Comparison of ENCODE assay signal across 15 mouse cellular contexts in genomic region chr1:182268317-182268716, GRCm38 (mm10). TPM values are rescaled to one million over a fixed set of nuclear protein-coding genes. Genes with fewer than 3 reads are reported as not detected.
DNase-seq lines count a peak whose midpoint lies in the region; ATAC-seq and TF ChIP-seq lines count a peak whose summit lies in the region.
"Had no signal": no experiment of that assay in that cellular context is flagged by ENCODE, and none has a peak within 500 bp of the region (broad histone marks: within the 10 kb centered on the region; RNA-seq: fewer than 3 reads in every experiment).

No protein-coding gene starts in this region.

- no peak for DNase-seq in forebrain, embryonic 10.5 days (ENCODE audit: extremely low spot score, low spot score)
- no peak for DNase-seq in forebrain, postnatal 0 days
- peak; percentile 39 for DNase-seq in kidney, postnatal 0 days (ENCODE audit: low spot score)
- DNase-seq in liver, embryonic 13.5 days = no peak
- DNase-seq in midbrain, postnatal 0 days (ENCODE audit: low spot score) = no peak
- no peak for DNase-seq in left cerebral cortex, adult 11 months (ENCODE audit: low spot score)
- DNase-seq in ovary, postnatal 36 days (ENCODE audit: low spot score) = no peak
- no peak for DNase-seq in urinary bladder, adult 2 months (ENCODE audit: low spot score)
- DNase-seq: cerebellum, adult 9-11 months; layer of hippocampus, postnatal 36 days; right cerebral cortex, postnatal 14 days had no signal

- no peak for TF ChIP-seq CTCF in forebrain, postnatal 0 days (IDR thresholded peaks at IDR 0.05; ENCODE audit: low read depth)
- TF ChIP-seq CTCF in kidney, postnatal 0 days (IDR thresholded peaks at IDR 0.05; ENCODE audit: low read depth) = no peak
- TF ChIP-seq CTCF in midbrain, postnatal 0 days (IDR thresholded peaks at IDR 0.05) = no peak

- peak overlapping the region; percentile 40 for H3K27ac ChIP-seq in forebrain, embryonic 10.5 days
- no peak overlapping the region for H3K27ac ChIP-seq in forebrain, postnatal 0 days (ENCODE audit: low read depth, low read length)
- H3K27ac ChIP-seq in kidney, postnatal 0 days = peak overlapping the region; percentile 48
- peak overlapping the region; percentile 21; the same call in 1 of the 2 replicates for H3K27ac ChIP-seq in liver, embryonic 13.5 days
- no peak overlapping the region for H3K27ac ChIP-seq in midbrain, postnatal 0 days (ENCODE audit: low read depth, low read length)
- H3K27ac ChIP-seq: embryonic facial prominence, embryonic 12.5 days; heart, embryonic 15.5 days; macrophage had no signal

- no peaks in the 10 kb centered on the region for H3K27me3 ChIP-seq in forebrain, embryonic 10.5 days (ENCODE audit: poor library complexity, severe bottlenecking)
- H3K27me3 ChIP-seq in forebrain, postnatal 0 days (ENCODE audit: insufficient read depth, low read length) = no peaks in the 10 kb centered on the region
- no peaks in the 10 kb centered on the region for H3K27me3 ChIP-seq in kidney, postnatal 0 days (ENCODE audit: insufficient read depth, low read length)
- H3K27me3 ChIP-seq in liver, embryonic 13.5 days = no peaks in the 10 kb centered on the region
- H3K27me3 ChIP-seq in midbrain, postnatal 0 days (ENCODE audit: insufficient read depth, low read length) = no peaks in the 10 kb centered on the region
- H3K27me3 ChIP-seq: embryonic facial prominence, embryonic 12.5 days; heart, embryonic 15.5 days had no signal

- H3K4me1 ChIP-seq in forebrain, embryonic 10.5 days = peaks cover 16% of the 10 kb centered on the region
- no peaks in the 10 kb centered on the region for H3K4me1 ChIP-seq in forebrain, postnatal 0 days (ENCODE audit: insufficient read depth)
- H3K4me1 ChIP-seq in kidney, postnatal 0 days (replicated peaks; ENCODE audit: insufficient read depth, low read length) = no peaks in the 10 kb centered on the region
- H3K4me1 ChIP-seq in liver, embryonic 13.5 days (replicated peaks) = 0 out of 2 replicates have a peak, but pooled peaks cover 5% of the 10 kb centered on the region
- no peaks in the 10 kb centered on the region for H3K4me1 ChIP-seq in midbrain, postnatal 0 days (ENCODE audit: insufficient read depth, low read length)
- H3K4me1 ChIP-seq: embryonic facial prominence, embryonic 12.5 days; heart, embryonic 15.5 days had no signal

- no peak overlapping the region for H3K9ac ChIP-seq in forebrain, postnatal 0 days
- no peak overlapping the region for H3K9ac ChIP-seq in kidney, postnatal 0 days (ENCODE audit: low read depth, low read length)
- H3K9ac ChIP-seq in liver, embryonic 13.5 days = no peak overlapping the region
- H3K9ac ChIP-seq in midbrain, postnatal 0 days (replicated peaks; ENCODE audit: low read length, poor library complexity, severe bottlenecking) = no peak overlapping the region
- H3K9ac ChIP-seq: embryonic facial prominence, embryonic 12.5 days; heart, embryonic 15.5 days had no signal

- H3K9me3 ChIP-seq in forebrain, embryonic 10.5 days = no peaks in the 10 kb centered on the region
- no peaks in the 10 kb centered on the region for H3K9me3 ChIP-seq in forebrain, postnatal 0 days (ENCODE audit: low read length)
- no peaks in the 10 kb centered on the region for H3K9me3 ChIP-seq in kidney, postnatal 0 days (replicated peaks; ENCODE audit: low read length)
- H3K9me3 ChIP-seq in liver, embryonic 13.5 days (replicated peaks) = no peaks in the 10 kb centered on the region
- H3K9me3 ChIP-seq in midbrain, postnatal 0 days (ENCODE audit: low read length) = no peaks in the 10 kb centered on the region
- H3K9me3 ChIP-seq: embryonic facial prominence, embryonic 12.5 days; heart, embryonic 15.5 days had no signal

- H3K36me3 ChIP-seq in forebrain, embryonic 10.5 days (replicated peaks) = peaks cover 13% of the 10 kb centered on the region
- H3K36me3 ChIP-seq in forebrain, postnatal 0 days (ENCODE audit: insufficient read depth) = peaks cover 10% of the 10 kb centered on the region; the same call in 1 of the 2 replicates
- 0 out of 2 replicates have a peak, but pooled peaks cover 4% of the 10 kb centered on the region for H3K36me3 ChIP-seq in kidney, postnatal 0 days (ENCODE audit: insufficient read depth, low read length)
- peaks cover 11% of the 10 kb centered on the region for H3K36me3 ChIP-seq in liver, embryonic 13.5 days
- H3K36me3 ChIP-seq in midbrain, postnatal 0 days (ENCODE audit: insufficient read depth, low read length) = peaks cover 10% of the 10 kb centered on the region

- 42% methylated on average over 4 of the region's 4 CpGs for WGBS in forebrain, embryonic 10.5 days
- WGBS in forebrain, postnatal 0 days = 26% methylated on average over 4 of the region's 4 CpGs
- 60% methylated on average over 4 of the region's 4 CpGs for WGBS in kidney, postnatal 0 days
- 53% methylated on average over 4 of the region's 4 CpGs for WGBS in liver, embryonic 13.5 days (ENCODE audit: insufficient replicate concordance)
- WGBS in midbrain, postnatal 0 days = 40% methylated on average over 4 of the region's 4 CpGs

- no peak overlapping the region for H3K4me3 ChIP-seq in forebrain, embryonic 10.5 days
- no peak overlapping the region for H3K4me3 ChIP-seq in forebrain, postnatal 0 days (ENCODE audit: low read depth, low read length)
- H3K4me3 ChIP-seq in kidney, postnatal 0 days (replicated peaks; ENCODE audit: low read depth, low read length) = no peak overlapping the region
- no peak overlapping the region for H3K4me3 ChIP-seq in liver, embryonic 13.5 days (replicated peaks)
- H3K4me3 ChIP-seq in midbrain, postnatal 0 days (ENCODE audit: low read depth, low read length) = no peak overlapping the region
- H3K4me3 ChIP-seq: embryonic facial prominence, embryonic 12.5 days; heart, embryonic 15.5 days had no signal

- no peak for ATAC-seq in forebrain, postnatal 0 days
- peak; percentile 91 for ATAC-seq in kidney, postnatal 0 days (replicated peaks; ENCODE audit: low FRiP score, low read depth)
- peak; percentile 76 for ATAC-seq in liver, embryonic 13.5 days (ENCODE audit: low read depth)
- ATAC-seq in midbrain, postnatal 0 days (ENCODE audit: low FRiP score) = no peak
- ATAC-seq: hindbrain, embryonic 16.5 days had no signal

- H3K4me2 ChIP-seq in forebrain, postnatal 0 days (ENCODE audit: low read depth) = no peak overlapping the region
- no peak overlapping the region for H3K4me2 ChIP-seq in kidney, postnatal 0 days (ENCODE audit: low read length)
- no peak overlapping the region for H3K4me2 ChIP-seq in liver, embryonic 13.5 days
- H3K4me2 ChIP-seq in midbrain, postnatal 0 days (ENCODE audit: low read depth, low read length, poor library complexity, severe bottlenecking) = no peak overlapping the region
- H3K4me2 ChIP-seq: embryonic facial prominence, embryonic 12.5 days; heart, embryonic 15.5 days had no signal

RNA-seq across cellular contexts. Expression of gene Degs1, which starts 14.3 kb away (rescaled TPM):
- polyA plus RNA-seq in forebrain, embryonic 10.5 days (2016; fragmentation: Nextera tagmentation; extraction: Ambion mirVana) = 64.3 and 69.1 TPM in 2 replicates
- 55.5 and 62.5 TPM in 2 replicates for total RNA-seq in forebrain, postnatal 0 days (2014; rRNA removed)
- 76.1 and 87.2 TPM in 2 replicates for polyA plus RNA-seq in forebrain, postnatal 0 days (2015; fragmentation: Nextera tagmentation; extraction: Ambion mirVana)
- 169 and 179 TPM in 2 replicates for polyA plus RNA-seq in kidney, postnatal 0 days (2015; fragmentation: Nextera tagmentation; extraction: Ambion mirVana)
- 87.5 and 102 TPM in 2 replicates for polyA plus RNA-seq in liver, embryonic 13.5 days (2015; fragmentation: Nextera tagmentation; extraction: Ambion mirVana)
- total RNA-seq in midbrain, postnatal 0 days (2014; rRNA removed) = 83.0 and 97.7 TPM in 2 replicates
- 107 and 112 TPM in 2 replicates for polyA plus RNA-seq in midbrain, postnatal 0 days (2015; fragmentation: Nextera tagmentation; extraction: Ambion mirVana)
- polyA plus RNA-seq in urinary bladder, adult 2 months (2012; rRNA removed) = 71.9 and 84.2 TPM in 2 replicates

Comparison
In these comparisons a context has a peak if more than half of its experiments do, and no peak if none do; other contexts are left out.
1. H3K27ac ChIP-seq: peak in forebrain, embryonic 10.5 days (single experiment), kidney, postnatal 0 days (single experiment) and liver, embryonic 13.5 days (single experiment); none in forebrain, postnatal 0 days (single experiment) and midbrain, postnatal 0 days (single experiment).
2. ATAC-seq: peak in kidney, postnatal 0 days (single experiment) and liver, embryonic 13.5 days (single experiment); none in forebrain, postnatal 0 days (single experiment) and midbrain, postnatal 0 days (single experiment).